Mouse (Mus musculus) megakaryocyte, embryonic 14.5 days (primary cell): ENCODE results near the gene Tprkb.
"Not testable (repeated sequence)": the region's sequence is repeated elsewhere in the genome, so short reads cannot be mapped to it uniquely, and the experiment has no call there.

Experiments
- FLI1 ChIP-seq: IDR thresholded peaks from 2 replicates; pipeline ENCODE4 v1.6.1; 2012; ENCODE audit warnings: low read length, inconsistent platforms, mixed read lengths
- GATA1 ChIP-seq: IDR thresholded peaks from 3 replicates; pipeline ENCODE4 v1.6.1; 2012; ENCODE audit warnings: mixed read lengths, low read length, inconsistent platforms, borderline replicate concordance

DNA sequence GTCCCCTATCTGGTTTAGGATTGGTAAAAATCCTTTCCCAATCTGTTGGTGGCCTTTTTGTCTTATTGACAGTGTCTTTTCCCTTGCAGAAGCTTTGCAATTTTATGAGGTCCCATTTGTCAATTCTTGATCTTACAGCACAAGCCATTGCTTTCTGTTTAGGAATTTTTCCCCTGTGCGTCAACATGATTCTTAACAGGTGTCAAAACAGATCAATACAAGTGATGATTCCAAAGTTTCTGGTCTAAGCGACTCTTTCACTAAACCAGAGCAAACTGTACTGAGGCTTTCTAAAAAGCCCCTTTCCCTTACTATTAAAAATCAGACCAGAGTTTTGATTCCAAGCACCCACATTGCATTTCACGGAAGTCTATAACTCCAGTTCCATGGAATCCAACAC lies 6.7 kb downstream of the Tprkb start:
- not testable (repeated sequence) for TF ChIP-seq GATA1, FLI1
